Mouse (Mus musculus): ENCODE results near the gene Mafk. TPM values are rescaled to one million over a fixed set of nuclear protein-coding genes. Genes with fewer than 3 reads are reported as not detected.

The Mafk gene
- polyA plus RNA-seq, 1 experiment from 2014 or later: 13.5 TPM

- 23% methylated on average over 3 of the region's 3 CpGs for WGBS (ENCODE audit: insufficient replicate concordance)
These were observed 1.6 kb downstream of the Mafk start for GRCm38 (mm10) chr5:139792966-139793337.

GRCm38 (mm10) chr5:139793338-139794089, 2.2 kb downstream of the Mafk start:
- no peaks in the 10 kb centered on the region for H3K27me3 ChIP-seq (ENCODE audit: control insufficient read depth, insufficient read depth, low read length)
- no peaks in the 10 kb centered on the region for H3K9me3 ChIP-seq (replicated peaks; ENCODE audit: control insufficient read depth, low read length)
- H3K27ac ChIP-seq (ENCODE audit: low read depth, low read length): peak overlapping the region; percentile 82
- peaks cover 69% of the 10 kb centered on the region for H3K4me1 ChIP-seq (ENCODE audit: control insufficient read depth, insufficient read depth, low read length)
- peak overlapping the region; percentile 84 for H3K9ac ChIP-seq (ENCODE audit: low read depth, low read length)
- peak overlapping the region; percentile 94 for H3K4me2 ChIP-seq
- H3K4me3 ChIP-seq (ENCODE audit: low read depth, low read length): peak overlapping the region; percentile 85
- no peak for ATAC-seq (replicated peaks; ENCODE audit: insufficient number of reproducible peaks, low FRiP score, low TSS enrichment)
- H3K36me3 ChIP-seq (ENCODE audit: control insufficient read depth, insufficient read depth, low read length): no peaks in the 10 kb centered on the region
- WGBS (ENCODE audit: insufficient replicate concordance): 23% methylated on average over 11 of the region's 11 CpGs

More at GRCm38 (mm10) chr5:139792966-139793337, 1.6 kb downstream of the Mafk start:
- H3K4me1 ChIP-seq (ENCODE audit: control insufficient read depth, insufficient read depth, low read length): peaks cover 64% of the 10 kb centered on the region
- no peaks in the 10 kb centered on the region for H3K27me3 ChIP-seq (ENCODE audit: control insufficient read depth, insufficient read depth, low read length)
- H3K4me2 ChIP-seq: peak overlapping the region; percentile 94
- no peak for ATAC-seq (replicated peaks; ENCODE audit: insufficient number of reproducible peaks, low FRiP score, low TSS enrichment)
- H3K27ac ChIP-seq (ENCODE audit: low read depth, low read length): peak overlapping the region; percentile 82
- no peaks in the 10 kb centered on the region for H3K36me3 ChIP-seq (ENCODE audit: control insufficient read depth, insufficient read depth, low read length)
- H3K9ac ChIP-seq (ENCODE audit: low read depth, low read length): peak overlapping the region; percentile 84
- H3K9me3 ChIP-seq (replicated peaks; ENCODE audit: control insufficient read depth, low read length): no peaks in the 10 kb centered on the region
- H3K4me3 ChIP-seq (ENCODE audit: low read depth, low read length): peak overlapping the region; percentile 85

GRCm38 (mm10) chr5:139794137-139794536, 2.8 kb downstream of the Mafk start:
- peak overlapping the region; percentile 82 for H3K27ac ChIP-seq (ENCODE audit: low read depth, low read length)
- WGBS (ENCODE audit: insufficient replicate concordance): 81% methylated on average over 5 of the region's 5 CpGs
- H3K27me3 ChIP-seq (ENCODE audit: control insufficient read depth, insufficient read depth, low read length): no peaks in the 10 kb centered on the region
- H3K36me3 ChIP-seq (ENCODE audit: control insufficient read depth, insufficient read depth, low read length): no peaks in the 10 kb centered on the region
- no peak for ATAC-seq (replicated peaks; ENCODE audit: insufficient number of reproducible peaks, low FRiP score, low TSS enrichment)
- peak overlapping the region; percentile 94 for H3K4me2 ChIP-seq
- no peak overlapping the region; the same call in 1 of the 2 replicates for H3K9ac ChIP-seq (ENCODE audit: low read depth, low read length)
- H3K4me1 ChIP-seq (ENCODE audit: control insufficient read depth, insufficient read depth, low read length): peaks cover 75% of the 10 kb centered on the region
- H3K4me3 ChIP-seq (ENCODE audit: low read depth, low read length): peak overlapping the region; percentile 85
- H3K9me3 ChIP-seq (replicated peaks; ENCODE audit: control insufficient read depth, low read length): no peaks in the 10 kb centered on the region

- Histone ChIP-seq H3K9ac (ENCODE audit: low read depth, low read length) (0 out of 2 replicates have a peak overlapping the region, but pooled peaks have one; percentile 50), H3K4me1 (ENCODE audit: control insufficient read depth, insufficient read depth, low read length) (peaks cover 78% of the 10 kb centered on the region), H3K4me2 (peak overlapping the region; percentile 14; the same call in 1 of the 2 replicates), H3K27ac (ENCODE audit: low read depth, low read length) (peak overlapping the region; percentile 94), H3K9me3 (replicated peaks; ENCODE audit: control insufficient read depth, low read length) (no peaks in the 10 kb centered on the region), H3K27me3 (ENCODE audit: control insufficient read depth, insufficient read depth, low read length) (no peaks in the 10 kb centered on the region), H3K36me3 (ENCODE audit: control insufficient read depth, insufficient read depth, low read length) (peaks cover 1% of the 10 kb centered on the region; the same call in 1 of the 2 replicates), H3K4me3 (ENCODE audit: low read depth, low read length) (no peak overlapping the region)
- 48% methylated on average over 10 of the region's 10 CpGs for WGBS (ENCODE audit: insufficient replicate concordance)
- no peak for ATAC-seq (replicated peaks; ENCODE audit: insufficient number of reproducible peaks, low FRiP score, low TSS enrichment)
These were observed 3.6 kb downstream of the Mafk start for GRCm38 (mm10) chr5:139794938-139795337.

DNA sequence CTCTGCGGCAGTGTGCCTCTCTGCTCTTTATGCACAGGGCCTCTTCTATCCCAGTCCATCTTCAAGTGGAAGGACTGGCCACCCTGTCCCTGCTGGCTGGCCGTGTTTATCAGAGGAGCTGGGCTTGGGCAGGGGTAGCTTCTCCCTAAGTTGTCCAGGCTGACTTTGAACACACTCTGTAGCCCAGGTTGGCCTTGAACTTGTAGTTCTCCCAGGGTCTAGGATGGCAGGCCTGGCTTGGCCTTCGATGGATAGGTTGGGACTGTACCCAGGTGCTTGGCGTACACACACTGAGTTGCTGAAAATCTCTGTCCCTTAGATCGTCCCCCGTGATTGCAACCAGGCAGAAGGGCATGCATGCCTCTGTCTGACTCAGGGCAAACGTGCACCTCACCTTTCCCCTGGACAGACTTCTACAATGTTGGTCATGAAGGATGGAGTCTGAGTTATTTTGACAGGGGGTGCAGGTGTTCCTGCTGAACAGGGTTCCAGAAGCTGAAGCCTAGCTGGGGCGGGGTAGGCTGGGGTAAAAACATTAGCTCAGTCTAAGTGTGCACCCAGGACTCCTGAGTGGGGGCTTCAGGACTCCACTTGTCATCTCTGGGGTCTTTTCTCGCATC, 4.8 kb downstream of the Mafk start:
- Histone ChIP-seq H3K4me1 (ENCODE audit: control insufficient read depth, insufficient read depth, low read length) (peaks cover 80% of the 10 kb centered on the region), H3K27ac (ENCODE audit: low read depth, low read length) (peak overlapping the region; percentile 94), H3K27me3 (ENCODE audit: control insufficient read depth, insufficient read depth, low read length) (no peaks in the 10 kb centered on the region), H3K9ac (ENCODE audit: low read depth, low read length) (peak overlapping the region; percentile 40; the same call in 1 of the 2 replicates), H3K4me3 (ENCODE audit: low read depth, low read length) (peak overlapping the region; percentile 29), H3K9me3 (replicated peaks; ENCODE audit: control insufficient read depth, low read length) (no peaks in the 10 kb centered on the region), H3K36me3 (ENCODE audit: control insufficient read depth, insufficient read depth, low read length) (peaks cover 12% of the 10 kb centered on the region), H3K4me2 (peak overlapping the region; percentile 59)
- 71% methylated on average over 9 of the region's 9 CpGs for WGBS (ENCODE audit: insufficient replicate concordance)
- no peak for ATAC-seq (replicated peaks; ENCODE audit: insufficient number of reproducible peaks, low FRiP score, low TSS enrichment)

GRCm38 (mm10) chr5:139796900-139797299, 5.6 kb downstream of the Mafk start:
- no peaks in the 10 kb centered on the region for H3K9me3 ChIP-seq (replicated peaks; ENCODE audit: control insufficient read depth, low read length)
- peak overlapping the region; percentile 59 for H3K4me2 ChIP-seq
- H3K4me3 ChIP-seq (ENCODE audit: low read depth, low read length): peak overlapping the region; percentile 29
- H3K27ac ChIP-seq (ENCODE audit: low read depth, low read length): peak overlapping the region; percentile 94
- peaks cover 80% of the 10 kb centered on the region for H3K4me1 ChIP-seq (ENCODE audit: control insufficient read depth, insufficient read depth, low read length)
- H3K27me3 ChIP-seq (ENCODE audit: control insufficient read depth, insufficient read depth, low read length): no peaks in the 10 kb centered on the region
- peak overlapping the region; percentile 75 for H3K9ac ChIP-seq (ENCODE audit: low read depth, low read length)
- H3K36me3 ChIP-seq (ENCODE audit: control insufficient read depth, insufficient read depth, low read length): peaks cover 12% of the 10 kb centered on the region
- ATAC-seq (replicated peaks; ENCODE audit: insufficient number of reproducible peaks, low FRiP score, low TSS enrichment): peak; percentile 60
- 6% methylated on average over 13 of the region's 13 CpGs for WGBS (ENCODE audit: insufficient replicate concordance)

GRCm38 (mm10) chr5:139797473-139798167, 6.3 kb downstream of the Mafk start:
- Histone ChIP-seq H3K36me3 (ENCODE audit: control insufficient read depth, insufficient read depth, low read length) (peaks cover 12% of the 10 kb centered on the region), H3K4me1 (ENCODE audit: control insufficient read depth, insufficient read depth, low read length) (peaks cover 73% of the 10 kb centered on the region), H3K9me3 (replicated peaks; ENCODE audit: control insufficient read depth, low read length) (no peaks in the 10 kb centered on the region), H3K9ac (ENCODE audit: low read depth, low read length) (peak overlapping the region; percentile 75), H3K4me2 (peak overlapping the region; percentile 59), H3K4me3 (ENCODE audit: low read depth, low read length) (peak overlapping the region; percentile 29), H3K27ac (ENCODE audit: low read depth, low read length) (peak overlapping the region; percentile 94), H3K27me3 (ENCODE audit: control insufficient read depth, insufficient read depth, low read length) (no peaks in the 10 kb centered on the region)
- 29% methylated on average over 11 of the region's 11 CpGs for WGBS (ENCODE audit: insufficient replicate concordance)
- ATAC-seq (replicated peaks; ENCODE audit: insufficient number of reproducible peaks, low FRiP score, low TSS enrichment): no peak

DNA sequence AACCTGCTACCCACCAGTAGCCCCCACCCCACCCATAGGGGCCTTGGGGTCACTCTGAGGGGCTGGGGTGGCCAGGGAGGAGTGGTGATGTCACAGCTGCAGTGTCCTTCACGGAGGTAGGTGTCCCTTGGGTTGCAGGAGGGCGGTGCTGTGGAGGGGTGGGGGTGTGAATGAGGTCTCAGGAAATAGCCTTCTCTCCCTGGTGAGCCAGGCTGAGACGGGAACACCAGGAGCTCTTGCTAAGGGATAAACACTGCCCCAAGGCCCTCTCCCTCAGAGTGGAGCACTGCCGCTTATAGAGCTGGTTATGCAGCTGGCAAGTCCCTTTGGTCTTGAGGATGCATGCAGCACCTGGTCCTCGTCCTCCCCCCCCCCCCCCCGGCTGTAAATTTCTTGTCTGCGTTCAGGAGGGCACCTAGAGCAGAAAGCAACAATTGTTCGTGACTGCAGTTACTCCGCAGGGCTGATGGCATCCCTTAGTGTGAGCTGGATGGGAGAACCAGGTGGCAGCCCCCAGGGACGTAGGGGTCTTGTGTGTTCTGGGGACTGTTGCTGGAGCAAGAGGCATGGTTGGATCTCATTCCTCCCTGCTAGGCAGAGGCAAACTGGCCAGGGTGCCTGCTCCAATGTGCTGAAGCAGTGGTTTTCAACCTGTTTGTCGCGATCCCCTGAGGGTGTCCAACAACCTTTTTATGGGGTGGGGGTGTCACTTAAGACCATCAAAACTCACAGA, 7.0 kb downstream of the Mafk start:
- peak overlapping the region; percentile 64 for H3K9ac ChIP-seq (ENCODE audit: low read depth, low read length)
- ATAC-seq (replicated peaks; ENCODE audit: insufficient number of reproducible peaks, low FRiP score, low TSS enrichment): no peak
- peak overlapping the region; percentile 94 for H3K27ac ChIP-seq (ENCODE audit: low read depth, low read length)
- peak overlapping the region; percentile 19 for H3K4me3 ChIP-seq (ENCODE audit: low read depth, low read length)
- 47% methylated on average over 12 of the region's 12 CpGs for WGBS (ENCODE audit: insufficient replicate concordance)
- H3K36me3 ChIP-seq (ENCODE audit: control insufficient read depth, insufficient read depth, low read length): peaks cover 12% of the 10 kb centered on the region
- H3K27me3 ChIP-seq (ENCODE audit: control insufficient read depth, insufficient read depth, low read length): no peaks in the 10 kb centered on the region
- H3K4me2 ChIP-seq: peak overlapping the region; percentile 59
- H3K9me3 ChIP-seq (replicated peaks; ENCODE audit: control insufficient read depth, low read length): no peaks in the 10 kb centered on the region
- H3K4me1 ChIP-seq (ENCODE audit: control insufficient read depth, insufficient read depth, low read length): peaks cover 73% of the 10 kb centered on the region

Data from heart, embryonic 11.5 days (tissue).